In genomic region chr5:49522986-49523385, GRCm38 (mm10) we compare ENCODE assay signal across 19 mouse cellular contexts. TPM values are rescaled to one million over a fixed set of nuclear protein-coding genes. Genes with fewer than 3 reads are reported as not detected.
DNase-seq lines count a peak whose midpoint lies in the region; TF ChIP-seq lines count a peak whose summit lies in the region.
"Had no signal": no experiment of that assay in that cellular context is flagged by ENCODE, and none has a peak within 500 bp of the region (broad histone marks: within the 10 kb centered on the region; RNA-seq: fewer than 3 reads in every experiment).

No protein-coding gene starts in this region.

- TF ChIP-seq POLR2A in cortical plate, adult 2 months (IDR thresholded peaks at IDR 0.05; ENCODE audit: extremely low read depth, insufficient read depth, low read length), result no peak

- no peak for TF ChIP-seq CTCF in layer of hippocampus, adult 2 months (conservative IDR thresholded peaks at IDR 0.05)
- no peak for TF ChIP-seq CTCF in cortical plate, adult 2 months (IDR thresholded peaks at IDR 0.05; ENCODE audit: extremely low read depth, insufficient read depth, low read length)

- H3K4me1 ChIP-seq in cortical plate, adult 2 months (ENCODE audit: control insufficient read depth, insufficient read depth, low read length), result 0 out of 2 replicates have a peak, but pooled peaks cover 3% of the 10 kb centered on the region

- peak; percentile 31 for DNase-seq in cerebellum, adult 8-10 months
- no peak for DNase-seq in cerebellum, adult 11 months
- DNase-seq in layer of hippocampus, adult 2 months (ENCODE audit: low spot score in 2 of 2), result no peak
- DNase-seq in layer of hippocampus, adult 9-10 months (ENCODE audit: low spot score), result no peak
- DNase-seq in cerebellum, adult 9-11 months, result peak; percentile 45
- DNase-seq in thymus, postnatal 36 days, result no peak
- DNase-seq: adrenal gland, adult 2 months; adrenal gland, postnatal 25 days; embryo, embryonic 11 days; heart, adult 18-20 months; heart, postnatal 14 days; kidney, adult 2 months had no signal

- H3K4me3 ChIP-seq in layer of hippocampus, adult 2 months, result peak overlapping the region; percentile 86
- H3K4me3 ChIP-seq in cortical plate, adult 2 months (ENCODE audit: insufficient read depth, low read length), result peak overlapping the region; percentile 84
- H3K4me3 ChIP-seq: embryonic facial prominence, embryonic 15.5 days; erythroblast, embryonic 14.5 days; heart, embryonic 15.5 days; kidney, embryonic 15.5 days had no signal

- peak overlapping the region; percentile 97; the same call in 1 of the 2 replicates for H3K27ac ChIP-seq in layer of hippocampus, adult 2 months
- no peak overlapping the region for H3K27ac ChIP-seq in cortical plate, adult 2 months (ENCODE audit: insufficient read depth, low read length)
- H3K27ac ChIP-seq: embryonic facial prominence, embryonic 15.5 days; heart, embryonic 15.5 days; hindbrain, embryonic 14.5 days; kidney, embryonic 15.5 days had no signal

RNA-seq across cellular contexts. Expression of gene Kcnip4, which starts 1.7 kb away (rescaled TPM):
- 10 to 100 TPM; 54.4 to 58.5 TPM for total RNA-seq in layer of hippocampus, adult 2 months (2021)
- polyA plus RNA-seq in cortical plate, adult 2 months (2012; rRNA removed), result 54.9 and 56.4 TPM in 2 replicates
- total RNA-seq: hematopoietic stem cell, adult 5-6 weeks had no signal
- polyA plus RNA-seq: erythroblast, embryonic 14.5 days had no signal

Comparison
In these comparisons a context has a peak if more than half of its experiments do, and no peak if none do; other contexts are left out.
1. DNase-seq: peak in cerebellum, adult 8-10 months (single experiment) and cerebellum, adult 9-11 months (single experiment); none in cerebellum, adult 11 months (single experiment), layer of hippocampus, adult 2 months (0 of 2), layer of hippocampus, adult 9-10 months (single experiment) and thymus, postnatal 36 days (0 of 2).